Mouse (Mus musculus) embryonic facial prominence, embryonic 11.5 days (tissue): ENCODE measurements around the gene Tmem117. TPM values are rescaled to one million over a fixed set of nuclear protein-coding genes. Genes with fewer than 3 reads are reported as not detected.

Experiments used
- ATAC-seq: fragments of 200-750 bp; cut with Nextera tagmentation; replicated peaks from 2 replicates; pipeline ENCODE4 v1.8.0; 2017; ENCODE audit warnings: low read depth; ENCODE audit not compliant: insufficient number of reproducible peaks, low FRiP score, low TSS enrichment
- DNase-seq: peaks from one replicate; pipeline ENCODE4 v3.0.0-alpha.2; 2015; ENCODE audit warnings: low spot score
- H3K27ac ChIP-seq: fragments of 300-500 bp; sonication (generic); replicated peaks from 2 replicates; pipeline ENCODE4 v1.5.1; 2014; ENCODE audit warnings: mild to moderate bottlenecking, low read depth, low read length, control low read depth
- H3K27me3 ChIP-seq: fragments of 300-500 bp; sonication (generic); 2 replicates; pipeline ENCODE4 v1.6.1; 2014; ENCODE audit warnings: mild to moderate bottlenecking, low read length, moderate library complexity, mixed read lengths; ENCODE audit not compliant: control insufficient read depth, insufficient read depth
- H3K36me3 ChIP-seq: fragments of 300-500 bp; sonication (generic); replicated peaks from 2 replicates; pipeline ENCODE4 v1.6.1; 2014; ENCODE audit warnings: low read depth, mild to moderate bottlenecking, low read length, moderate library complexity, mixed read lengths; ENCODE audit not compliant: control insufficient read depth, insufficient read depth
- H3K4me1 ChIP-seq: fragments of 300-500 bp; sonication (generic); 2 replicates; pipeline ENCODE4 v1.6.1; 2014; ENCODE audit warnings: low read length, mixed read lengths; ENCODE audit not compliant: control insufficient read depth, insufficient read depth
- H3K4me2 ChIP-seq: fragments of 300-500 bp; sonication (generic); 2 replicates; pipeline ENCODE4 v1.6.1; 2014; ENCODE audit warnings: low read depth, mild to moderate bottlenecking, control low read depth, low read length, moderate library complexity
- H3K4me3 ChIP-seq: fragments of 300-500 bp; sonication (generic); 2 replicates; pipeline ENCODE4 v1.5.1; 2014; ENCODE audit warnings: low read depth, low read length, control low read depth
- H3K9ac ChIP-seq: fragments of 300-500 bp; sonication (generic); replicated peaks from 2 replicates; pipeline ENCODE4 v1.6.1; 2014; ENCODE audit warnings: mild to moderate bottlenecking, control low read depth, low read length
- H3K9me3 ChIP-seq: fragments of 300-500 bp; sonication (generic); replicated peaks from 2 replicates; pipeline ENCODE4 v1.6.1; 2016; ENCODE audit warnings: mild to moderate bottlenecking, low read length, inconsistent platforms, mixed read lengths; ENCODE audit not compliant: control insufficient read depth
- WGBS: fragments of 180-500 bp; shearing (Covaris S2); extraction: QIAGEN DNeasy Blood & Tissue Kit; methylation state at CpG from one replicate; pipeline ENCODE4 v1.1.7; 2014; 5-methylcytosine and 5-hydroxymethylcytosine counted together
- polyA plus RNA-seq: library from polyadenylated mRNA; unstranded; fragments of >200 nt; fragmentation: Nextera tagmentation; extraction: Ambion mirVana; gene quantifications from 2 replicates; pipeline ENCODE4 v1.2.1, GENCODE M21; 2014

Gene Tmem117
- polyA plus RNA-seq, 1 experiment from 2014 or later, result 1.9 TPM

- H3K4me1 ChIP-seq, result no peaks in the 10 kb centered on the region
- no peak for DNase-seq
- H3K36me3 ChIP-seq, result no peaks in the 10 kb centered on the region
- no peak overlapping the region for H3K9ac ChIP-seq
- no peak for ATAC-seq
- no peak overlapping the region for H3K4me3 ChIP-seq
- no peaks in the 10 kb centered on the region for H3K27me3 ChIP-seq
- no peaks in the 10 kb centered on the region for H3K9me3 ChIP-seq
- no peak overlapping the region for H3K4me2 ChIP-seq
- WGBS, result 82% methylated on average over 4 of the region's 4 CpGs
- no peak overlapping the region for H3K27ac ChIP-seq
These were observed 37.7 kb upstream of the Tmem117 start for GRCm38 (mm10) chr15:94591356-94591755.

GRCm38 (mm10) chr15:94593586-94593985, 35.4 kb upstream of the Tmem117 start:
- no peak for DNase-seq
- 89% methylated on average over 1 of the region's 1 CpGs for WGBS
- Histone ChIP-seq H3K27ac (no peak overlapping the region), H3K9ac (no peak overlapping the region), H3K9me3 (no peaks in the 10 kb centered on the region), H3K27me3 (no peaks in the 10 kb centered on the region), H3K4me3 (no peak overlapping the region), H3K4me2 (no peak overlapping the region), H3K4me1 (no peaks in the 10 kb centered on the region), H3K36me3 (no peaks in the 10 kb centered on the region)
- no peak for ATAC-seq

- H3K4me1 ChIP-seq, result no peaks in the 10 kb centered on the region
- no peaks in the 10 kb centered on the region for H3K9me3 ChIP-seq
- H3K4me2 ChIP-seq, result no peak overlapping the region
- DNase-seq (no peak), ATAC-seq (no peak)
- H3K9ac ChIP-seq, result no peak overlapping the region
- no peak overlapping the region for H3K27ac ChIP-seq
- no peak overlapping the region for H3K4me3 ChIP-seq
- no peaks in the 10 kb centered on the region for H3K36me3 ChIP-seq
- WGBS, result 84% methylated on average over 11 of the region's 11 CpGs
- no peaks in the 10 kb centered on the region for H3K27me3 ChIP-seq
These were observed 28.8 kb upstream of the Tmem117 start for GRCm38 (mm10) chr15:94600145-94600707.

GRCm38 (mm10) chr15:94601339-94601738, 27.7 kb upstream of the Tmem117 start:
- H3K9ac ChIP-seq, result no peak overlapping the region
- H3K36me3 ChIP-seq, result no peaks in the 10 kb centered on the region
- peak; percentile 60 for DNase-seq
- WGBS, result 16% methylated on average over 3 of the region's 3 CpGs
- ATAC-seq, result no peak
- H3K4me3 ChIP-seq, result no peak overlapping the region
- no peaks in the 10 kb centered on the region for H3K4me1 ChIP-seq
- H3K4me2 ChIP-seq, result no peak overlapping the region
- H3K27ac ChIP-seq, result no peak overlapping the region
- no peaks in the 10 kb centered on the region for H3K9me3 ChIP-seq
- no peaks in the 10 kb centered on the region for H3K27me3 ChIP-seq

- Histone ChIP-seq H3K9me3 (no peaks in the 10 kb centered on the region), H3K27me3 (no peaks in the 10 kb centered on the region), H3K4me3 (no peak overlapping the region), H3K4me2 (no peak overlapping the region), H3K9ac (no peak overlapping the region), H3K27ac (no peak overlapping the region), H3K4me1 (no peaks in the 10 kb centered on the region), H3K36me3 (no peaks in the 10 kb centered on the region)
- DNase-seq, result no peak
- WGBS, result 85% methylated on average over 3 of the region's 3 CpGs
- no peak for ATAC-seq
These were observed 26.6 kb upstream of the Tmem117 start for GRCm38 (mm10) chr15:94602441-94602840.

GRCm38 (mm10) chr15:94607768-94608167, 21.3 kb upstream of the Tmem117 start:
- H3K9me3 ChIP-seq, result no peaks in the 10 kb centered on the region
- no peak overlapping the region for H3K4me3 ChIP-seq
- H3K36me3 ChIP-seq, result no peaks in the 10 kb centered on the region
- DNase-seq (no peak), ATAC-seq (no peak)
- H3K4me2 ChIP-seq, result no peak overlapping the region
- H3K27ac ChIP-seq, result no peak overlapping the region
- H3K27me3 ChIP-seq, result no peaks in the 10 kb centered on the region
- no peak overlapping the region for H3K9ac ChIP-seq
- 91% methylated on average over 8 of the region's 8 CpGs for WGBS
- no peaks in the 10 kb centered on the region for H3K4me1 ChIP-seq

- Histone ChIP-seq H3K36me3 (no peaks in the 10 kb centered on the region), H3K4me1 (no peaks in the 10 kb centered on the region), H3K27me3 (no peaks in the 10 kb centered on the region), H3K27ac (no peak overlapping the region), H3K4me3 (no peak overlapping the region), H3K9me3 (no peaks in the 10 kb centered on the region), H3K9ac (no peak overlapping the region), H3K4me2 (no peak overlapping the region)
- WGBS, result 93% methylated on average over 11 of the region's 11 CpGs
- DNase-seq (no peak), ATAC-seq (no peak)
These were observed 13.0 kb upstream of the Tmem117 start for GRCm38 (mm10) chr15:94616036-94616435.

GRCm38 (mm10) chr15:94620909-94621308, 8.1 kb upstream of the Tmem117 start:
- ATAC-seq, result no peak
- H3K27ac ChIP-seq, result no peak overlapping the region
- no peak for DNase-seq
- H3K36me3 ChIP-seq, result no peaks in the 10 kb centered on the region
- no peak overlapping the region for H3K9ac ChIP-seq
- H3K4me1 ChIP-seq, result no peaks in the 10 kb centered on the region
- no peak overlapping the region for H3K4me2 ChIP-seq
- no peaks in the 10 kb centered on the region for H3K27me3 ChIP-seq
- H3K4me3 ChIP-seq, result no peak overlapping the region
- H3K9me3 ChIP-seq, result no peaks in the 10 kb centered on the region
